Mouse (Mus musculus) erythroblast, embryonic 14.5 days (primary cell): Measurements from ENCODE around the gene Macrod1.

ENCODE experiments used
- GATA1 ChIP-seq: IDR thresholded peaks from 2 replicates; pipeline ENCODE4 v1.6.1; 2012; ENCODE audit warnings: low read length, inconsistent platforms, mixed read lengths
- TAL1 ChIP-seq: IDR thresholded peaks from 3 replicates; pipeline ENCODE4 v1.6.1; 2012; ENCODE audit warnings: low read length, inconsistent platforms, mixed read lengths

- TF ChIP-seq GATA1 (no peak), TAL1 (no peak)
Measured at GRCm38 (mm10) chr19:7013984-7014383, 42.6 kb upstream of the Macrod1 start.
